Mouse (Mus musculus): ENCODE measurements at regions not wholly inside any gene's neighbourhood (a gene's known extent, or its start where the extent isn't known, plus 50 kb on each side); places are given as distances from the start of the nearest gene placed in this dataset.

GRCm38 (mm10) chr3:8046348-8046747 lies 1426.1 kb upstream of the 1700008P02Rik start:
- ATAC-seq (ENCODE audit: low FRiP score) (no peak), DNase-seq (ENCODE audit: low spot score) (no peak)
- H3K27ac ChIP-seq (ENCODE audit: low read depth, low read length): no peak overlapping the region
- no peak for TF ChIP-seq CTCF (IDR thresholded peaks at IDR 0.05)
- no peak overlapping the region for H3K4me3 ChIP-seq (ENCODE audit: low read depth, low read length)
- H3K36me3 ChIP-seq (ENCODE audit: insufficient read depth, low read length): no peaks in the 10 kb centered on the region
- H3K9ac ChIP-seq (replicated peaks; ENCODE audit: low read length, poor library complexity, severe bottlenecking): no peak overlapping the region
- no peaks in the 10 kb centered on the region for H3K27me3 ChIP-seq (ENCODE audit: insufficient read depth, low read length)
- H3K4me1 ChIP-seq (ENCODE audit: insufficient read depth, low read length): no peaks in the 10 kb centered on the region
- no peak overlapping the region for H3K4me2 ChIP-seq (ENCODE audit: low read depth, low read length, poor library complexity, severe bottlenecking)
- 55% methylated on average over 3 of the region's 3 CpGs for WGBS
- H3K9me3 ChIP-seq (ENCODE audit: low read length): no peaks in the 10 kb centered on the region

DNA sequence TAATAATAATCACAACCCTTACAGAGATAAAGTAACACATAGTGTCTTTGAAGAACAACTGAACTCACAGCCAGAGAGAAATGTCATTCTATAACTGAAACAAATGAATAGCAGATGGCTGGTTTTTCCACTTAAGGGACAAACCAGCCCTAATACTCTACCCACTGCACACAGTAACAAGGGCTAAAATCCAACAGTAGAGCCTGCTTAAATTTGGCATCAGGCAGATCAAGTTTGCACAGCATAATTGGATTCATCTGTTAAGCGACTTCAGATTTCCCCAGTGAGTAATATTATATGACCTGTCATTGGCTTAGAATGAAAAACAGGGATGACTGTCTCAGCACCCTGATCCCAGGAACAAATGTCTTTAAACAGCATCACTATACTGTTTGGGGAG lies 1416.5 kb upstream of the 1700008P02Rik start:
- Histone ChIP-seq H3K27ac (ENCODE audit: low read depth, low read length) (no peak overlapping the region), H3K9me3 (ENCODE audit: low read length) (no peaks in the 10 kb centered on the region), H3K4me1 (ENCODE audit: insufficient read depth, low read length) (no peaks in the 10 kb centered on the region), H3K4me2 (ENCODE audit: low read depth, low read length, poor library complexity, severe bottlenecking) (no peak overlapping the region), H3K4me3 (ENCODE audit: low read depth, low read length) (no peak overlapping the region), H3K9ac (replicated peaks; ENCODE audit: low read length, poor library complexity, severe bottlenecking) (no peak overlapping the region), H3K27me3 (ENCODE audit: insufficient read depth, low read length) (no peaks in the 10 kb centered on the region), H3K36me3 (ENCODE audit: insufficient read depth, low read length) (no peaks in the 10 kb centered on the region)
- no peak for ATAC-seq (ENCODE audit: low FRiP score)
- WGBS: 38% methylated on average over 1 of the region's 1 CpGs
- peak; percentile 14 for DNase-seq (ENCODE audit: low spot score)
- no peak for TF ChIP-seq CTCF (IDR thresholded peaks at IDR 0.05)

DNA sequence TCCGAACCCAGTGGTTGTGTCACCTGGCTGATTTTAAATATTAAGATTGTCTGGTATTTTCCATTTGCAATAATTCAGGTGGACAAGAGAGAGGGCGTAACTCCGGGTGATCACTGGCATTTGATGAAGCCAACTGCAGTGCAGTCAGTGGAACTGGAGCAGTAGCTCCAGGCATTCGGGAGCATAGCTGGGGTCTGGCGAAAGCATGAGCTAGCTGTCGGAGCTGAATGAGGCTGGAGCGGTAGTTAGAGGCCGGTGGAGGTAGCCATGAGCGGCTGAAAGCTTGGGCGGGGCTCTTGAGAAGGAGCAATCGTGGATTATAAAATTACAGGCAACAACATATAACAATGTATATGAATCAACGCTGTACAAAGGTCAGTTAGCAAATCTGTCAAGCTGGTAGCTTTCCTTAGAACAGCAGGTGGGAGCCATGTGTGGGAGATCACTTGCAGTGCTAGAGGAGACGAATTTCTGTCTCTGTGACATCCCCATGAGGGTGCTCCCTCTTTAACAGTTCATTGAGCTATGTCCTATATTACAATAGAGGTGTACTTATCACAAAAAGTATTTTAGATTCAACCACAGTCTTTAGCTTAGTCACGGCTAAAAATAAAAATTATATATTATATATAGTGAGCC lies 1415.0 kb upstream of the 1700008P02Rik start:
- no peak for DNase-seq (ENCODE audit: low spot score)
- no peaks in the 10 kb centered on the region for H3K36me3 ChIP-seq (ENCODE audit: insufficient read depth, low read length)
- no peaks in the 10 kb centered on the region for H3K9me3 ChIP-seq (ENCODE audit: low read length)
- 81% methylated on average over 14 of the region's 14 CpGs for WGBS
- no peak overlapping the region for H3K9ac ChIP-seq (replicated peaks; ENCODE audit: low read length, poor library complexity, severe bottlenecking)
- H3K4me1 ChIP-seq (ENCODE audit: insufficient read depth, low read length): no peaks in the 10 kb centered on the region
- no peak; the same call in 1 of the 2 replicates for ATAC-seq (ENCODE audit: low FRiP score)
- H3K27me3 ChIP-seq (ENCODE audit: insufficient read depth, low read length): no peaks in the 10 kb centered on the region
- no peak for TF ChIP-seq CTCF (IDR thresholded peaks at IDR 0.05)
- no peak overlapping the region for H3K27ac ChIP-seq (ENCODE audit: low read depth, low read length)
- no peak overlapping the region for H3K4me2 ChIP-seq (ENCODE audit: low read depth, low read length, poor library complexity, severe bottlenecking)
- no peak overlapping the region for H3K4me3 ChIP-seq (ENCODE audit: low read depth, low read length)

GRCm38 (mm10) chr3:8026325-8027017 lies 1406.2 kb upstream of the 1700008P02Rik start:
- no peaks in the 10 kb centered on the region for H3K4me1 ChIP-seq (ENCODE audit: insufficient read depth, low read length)
- WGBS: 63% methylated on average over 4 of the region's 4 CpGs
- ATAC-seq (ENCODE audit: low FRiP score): no peak
- H3K4me3 ChIP-seq (ENCODE audit: low read depth, low read length): no peak overlapping the region
- DNase-seq (ENCODE audit: low spot score): no peak
- no peaks in the 10 kb centered on the region for H3K9me3 ChIP-seq (ENCODE audit: low read length)
- no peak overlapping the region for H3K27ac ChIP-seq (ENCODE audit: low read depth, low read length)
- H3K36me3 ChIP-seq (ENCODE audit: insufficient read depth, low read length): no peaks in the 10 kb centered on the region
- no peaks in the 10 kb centered on the region for H3K27me3 ChIP-seq (ENCODE audit: insufficient read depth, low read length)
- H3K4me2 ChIP-seq (ENCODE audit: low read depth, low read length, poor library complexity, severe bottlenecking): no peak overlapping the region
- H3K9ac ChIP-seq (replicated peaks; ENCODE audit: low read length, poor library complexity, severe bottlenecking): no peak overlapping the region
- TF ChIP-seq CTCF (IDR thresholded peaks at IDR 0.05): no peak

DNA sequence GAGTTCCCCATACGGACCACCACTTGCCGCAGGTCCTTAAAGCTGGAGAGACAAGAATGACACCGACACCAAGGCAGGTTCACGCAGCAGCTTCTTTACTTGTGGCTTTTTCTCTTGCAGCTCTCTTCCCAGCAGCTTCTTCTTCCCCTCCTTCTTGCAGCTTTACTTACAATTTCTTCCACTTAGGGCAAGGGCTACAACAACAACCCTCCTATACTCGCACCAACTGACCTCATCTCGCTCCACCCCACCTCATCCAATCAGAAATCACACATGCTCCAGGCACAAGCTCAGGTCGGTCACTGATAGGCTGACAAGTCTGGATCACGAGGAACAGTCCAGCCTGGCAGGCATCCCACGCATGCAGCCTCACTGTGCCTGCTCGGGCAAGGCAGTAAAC lies 1402.4 kb upstream of the 1700008P02Rik start:
- no peak for TF ChIP-seq CTCF (IDR thresholded peaks at IDR 0.05)
- no peak for DNase-seq (ENCODE audit: low spot score)
- Histone ChIP-seq H3K27me3 (ENCODE audit: insufficient read depth, low read length) (no peaks in the 10 kb centered on the region), H3K9me3 (ENCODE audit: low read length) (0 out of 2 replicates have a peak, but pooled peaks cover 3% of the 10 kb centered on the region), H3K27ac (ENCODE audit: low read depth, low read length) (no peak overlapping the region), H3K4me3 (ENCODE audit: low read depth, low read length) (no peak overlapping the region), H3K4me1 (ENCODE audit: insufficient read depth, low read length) (no peaks in the 10 kb centered on the region), H3K9ac (replicated peaks; ENCODE audit: low read length, poor library complexity, severe bottlenecking) (no peak overlapping the region), H3K36me3 (ENCODE audit: insufficient read depth, low read length) (no peaks in the 10 kb centered on the region), H3K4me2 (ENCODE audit: low read depth, low read length, poor library complexity, severe bottlenecking) (no peak overlapping the region)
- 89% methylated on average over 10 of the region's 10 CpGs for WGBS
- no peak for ATAC-seq (ENCODE audit: low FRiP score)

- DNase-seq (ENCODE audit: low spot score): no peak
- H3K27ac ChIP-seq (ENCODE audit: low read depth, low read length): no peak overlapping the region; the same call in 1 of the 2 replicates
These were observed 1397.2 kb upstream of the 1700008P02Rik start for GRCm38 (mm10) chr3:8017489-8017888.

More at GRCm38 (mm10) chr3:8017489-8017888, 1397.2 kb upstream of the 1700008P02Rik start:
- whole genome bisulfite sequencing: 80% methylated on average over 3 of the region's 3 CpGs
- Histone ChIP-seq H3K4me2 (ENCODE audit: low read depth, low read length, poor library complexity, severe bottlenecking) (no peak overlapping the region), H3K4me3 (ENCODE audit: low read depth, low read length) (no peak overlapping the region), H3K9ac (replicated peaks; ENCODE audit: low read length, poor library complexity, severe bottlenecking) (no peak overlapping the region), H3K36me3 (ENCODE audit: insufficient read depth, low read length) (no peaks in the 10 kb centered on the region), H3K27me3 (ENCODE audit: insufficient read depth, low read length) (no peaks in the 10 kb centered on the region), H3K9me3 (ENCODE audit: low read length) (0 out of 2 replicates have a peak, but pooled peaks cover 3% of the 10 kb centered on the region), H3K4me1 (ENCODE audit: insufficient read depth, low read length) (peaks cover 2% of the 10 kb centered on the region; the same call in 1 of the 2 replicates)
- no peak for TF ChIP-seq CTCF (IDR thresholded peaks at IDR 0.05)
- ATAC-seq (ENCODE audit: low FRiP score): no peak
